Mouse (Mus musculus) thymus, postnatal 10 days (tissue): Measurements from ENCODE around the gene Stk26.

Experiments used
- DNase-seq, 2 experiments: peaks; one replicate each; pipeline ENCODE4 v3.0.0; 2021; ENCODE audit warnings: low spot score in 2 of 2

The Stk26 gene

DNA sequence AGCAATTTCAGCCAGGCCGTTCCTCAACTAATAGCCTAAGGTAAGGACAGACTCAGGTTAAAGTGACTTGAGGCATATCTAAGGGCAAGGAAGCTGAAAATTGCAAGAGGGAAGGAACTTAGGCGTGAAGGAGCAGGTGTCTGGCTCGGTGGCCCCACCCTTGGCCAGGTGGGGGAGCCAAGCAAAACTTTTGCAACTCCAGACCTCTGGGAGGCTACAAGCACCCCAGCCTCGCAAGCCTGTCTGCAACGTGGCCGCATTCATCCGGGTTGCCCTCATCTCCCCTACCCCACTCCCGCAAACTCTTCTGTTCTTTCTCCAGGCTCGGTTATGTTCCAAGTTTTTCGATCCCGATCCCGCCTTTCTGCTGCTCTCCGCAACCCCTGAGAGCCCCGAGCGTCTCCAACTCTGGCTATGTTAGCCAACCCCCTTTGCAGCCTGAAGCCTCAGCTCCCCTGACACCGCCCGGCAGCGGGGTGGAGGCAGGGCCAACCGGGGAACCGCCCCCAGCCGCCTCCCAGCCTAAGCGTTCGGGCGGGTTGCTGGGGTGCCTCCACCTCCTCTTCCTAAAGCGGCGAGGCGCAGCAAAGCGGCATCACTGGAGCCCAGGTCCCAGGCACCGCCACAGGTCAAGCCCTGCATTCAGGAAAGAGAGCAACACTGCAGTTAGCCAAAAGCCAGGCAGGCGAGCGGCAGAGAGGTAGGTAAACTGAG lies at the start of gene Stk26:
Gene Stk26 (plus strand): TSS at position 201 of the 714 bp plus-strand sequence.
- peak; percentile 80 to 85 for DNase-seq

DNA sequence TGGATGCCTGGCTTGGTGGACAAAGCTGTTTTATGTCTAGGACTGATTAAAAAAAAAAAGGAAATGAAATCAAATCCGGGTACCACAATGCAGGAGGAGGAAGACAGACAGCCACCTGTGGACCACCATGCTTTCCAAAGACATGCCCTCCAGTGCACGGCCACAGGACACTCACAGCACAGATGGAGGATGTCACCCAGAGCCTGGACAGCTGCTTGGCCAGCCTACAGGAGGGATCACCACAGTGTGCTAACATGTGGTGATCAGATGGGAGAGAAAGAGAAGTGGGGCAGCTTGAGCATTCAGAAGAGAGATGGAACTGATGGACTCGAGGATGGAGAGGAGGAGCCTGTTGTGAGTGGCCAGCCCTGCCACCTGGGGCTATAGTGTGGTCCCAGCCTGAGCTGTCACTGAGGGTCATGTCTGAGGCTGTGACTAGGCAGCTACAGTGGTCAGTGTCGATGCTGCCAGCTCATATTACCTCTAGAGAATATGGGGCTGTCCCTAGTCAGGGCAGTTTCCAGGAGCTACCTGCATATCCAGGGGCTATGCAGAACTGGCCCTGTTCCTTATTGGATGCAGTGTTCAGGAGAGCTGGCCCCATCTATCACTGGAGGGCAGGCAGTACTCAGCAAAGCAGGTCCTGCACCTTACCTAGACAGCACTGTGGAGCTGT lies 47.7 kb upstream of the Stk26 start:
- DNase-seq = no peak

DNA sequence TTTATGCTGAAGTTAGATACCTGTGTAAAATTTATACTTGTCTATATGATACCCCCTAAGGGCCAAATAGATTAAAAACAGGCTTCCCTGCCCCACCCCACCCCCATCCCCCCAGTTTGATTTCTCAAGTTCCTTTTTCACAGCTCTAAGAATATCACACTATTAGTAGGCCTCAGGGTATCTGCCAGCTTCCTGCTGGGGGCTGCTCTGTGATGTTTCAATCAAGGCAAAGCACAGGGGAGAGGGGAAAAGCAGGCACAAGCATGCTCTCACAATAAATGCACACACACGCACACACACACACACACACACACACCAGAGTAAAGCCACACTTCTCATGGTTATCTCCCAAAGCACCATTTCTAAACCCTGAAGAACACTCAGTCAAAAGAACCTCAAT lies 43.0 kb upstream of the Stk26 start:
- DNase-seq = no peak

DNA sequence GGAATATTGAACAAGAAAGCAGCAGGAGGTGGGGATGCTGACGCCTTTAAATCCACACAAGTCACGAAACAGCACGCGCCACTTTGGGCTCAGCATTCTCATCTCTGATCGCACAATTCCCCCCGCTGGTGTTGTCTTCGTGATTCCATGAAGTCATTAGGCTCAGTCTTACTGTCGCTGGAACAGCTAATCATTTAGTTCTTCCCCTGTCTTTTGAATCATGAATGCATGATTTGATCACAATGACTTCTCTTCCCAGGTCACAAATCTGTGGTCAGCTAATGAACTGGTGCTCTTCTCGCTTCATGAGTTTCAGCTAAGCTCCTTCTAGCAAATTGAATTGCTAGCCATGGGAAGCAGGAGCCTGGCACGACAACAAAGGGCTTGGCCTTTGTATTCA lies 42.3 kb upstream of the Stk26 start:
- DNase-seq = no peak

DNA sequence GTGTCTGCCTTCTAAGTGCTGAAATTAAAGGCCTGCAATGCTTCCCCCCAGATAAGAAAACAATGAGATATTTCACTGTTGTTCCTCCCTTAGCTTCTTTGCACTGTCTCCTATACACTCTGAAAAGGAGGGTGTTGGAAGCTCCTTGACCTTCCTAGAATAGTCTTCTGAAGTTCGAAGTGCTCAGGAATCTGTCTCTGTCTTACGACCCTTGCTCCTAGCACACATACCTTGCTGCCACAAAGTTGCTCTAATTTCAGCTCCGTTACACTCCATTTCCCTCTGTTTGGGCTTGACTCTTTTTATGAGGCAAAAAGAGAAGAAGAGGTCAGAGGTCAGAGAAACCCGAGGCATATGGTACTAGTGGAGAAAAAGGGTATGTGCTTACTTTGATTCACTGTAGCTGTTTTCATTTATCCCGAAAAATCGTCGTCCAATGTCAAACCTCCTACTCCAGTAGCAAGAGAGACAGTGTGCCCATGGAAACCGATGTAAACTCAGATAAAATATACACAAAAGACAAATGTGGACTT lies 41.1 kb upstream of the Stk26 start:
- no peak for DNase-seq

DNA sequence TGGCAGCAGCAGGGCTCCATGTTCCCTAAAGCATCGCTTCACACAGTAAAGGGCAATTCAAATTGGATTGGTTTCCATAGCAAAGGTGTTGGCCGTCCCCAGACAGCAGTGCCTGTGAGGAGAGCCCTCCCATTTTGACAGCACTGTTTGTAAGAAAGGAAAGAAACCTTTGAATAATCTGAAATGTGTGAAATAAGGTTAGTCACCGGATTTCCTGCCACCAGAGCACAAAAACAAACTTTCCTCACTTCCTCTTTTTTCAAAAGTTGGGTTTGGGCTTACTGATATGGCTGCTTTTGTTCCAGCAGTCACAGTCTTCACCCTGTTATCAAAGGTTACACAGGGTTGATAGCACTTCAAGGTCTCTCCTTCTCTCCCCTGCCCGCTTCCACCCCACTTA lies 35.2 kb upstream of the Stk26 start:
- DNase-seq = peak in 1 of 2 experiments; percentile 6

DNA sequence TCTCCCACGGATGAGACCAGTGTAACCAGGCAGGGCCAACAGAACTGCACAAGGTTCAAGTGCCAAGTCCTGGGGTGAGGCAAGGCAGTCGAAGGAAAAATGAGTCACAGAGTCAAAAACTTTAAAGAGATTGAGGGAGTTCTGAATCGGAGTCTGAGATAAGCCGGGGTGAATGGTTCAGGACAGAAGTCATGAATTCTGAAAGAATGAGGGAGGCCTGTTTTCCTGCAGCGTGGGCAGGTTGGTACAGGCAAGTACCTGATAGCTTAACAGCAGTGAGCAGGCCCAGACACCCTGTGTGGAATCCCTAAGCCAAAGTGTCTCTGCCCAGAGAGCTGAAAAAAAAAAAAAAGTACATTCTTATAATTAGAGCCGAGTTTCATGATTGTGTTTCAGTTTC lies 17.0 kb upstream of the Stk26 start:
- no peak for DNase-seq

DNA sequence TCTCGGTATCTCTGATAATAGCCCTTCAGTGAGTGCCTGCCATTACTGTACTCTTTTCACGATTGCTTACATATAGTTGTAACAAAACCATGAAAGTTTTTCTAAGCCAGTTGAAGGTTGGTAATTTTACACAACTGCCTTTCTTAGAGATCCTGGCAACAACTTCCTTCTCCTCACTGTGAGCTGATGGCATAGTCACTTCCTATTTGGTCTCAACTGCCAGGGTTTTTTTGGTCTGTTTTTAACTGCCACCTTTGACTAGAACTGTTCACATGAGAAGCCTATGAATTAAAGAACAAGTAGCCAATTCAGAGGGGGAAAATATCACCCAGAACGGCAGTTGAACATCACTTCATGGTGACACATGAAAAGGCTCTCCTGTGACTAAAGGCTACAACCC lies 5.3 kb upstream of the Stk26 start:
- peak in 1 of 2 experiments; percentile 5 for DNase-seq

DNA sequence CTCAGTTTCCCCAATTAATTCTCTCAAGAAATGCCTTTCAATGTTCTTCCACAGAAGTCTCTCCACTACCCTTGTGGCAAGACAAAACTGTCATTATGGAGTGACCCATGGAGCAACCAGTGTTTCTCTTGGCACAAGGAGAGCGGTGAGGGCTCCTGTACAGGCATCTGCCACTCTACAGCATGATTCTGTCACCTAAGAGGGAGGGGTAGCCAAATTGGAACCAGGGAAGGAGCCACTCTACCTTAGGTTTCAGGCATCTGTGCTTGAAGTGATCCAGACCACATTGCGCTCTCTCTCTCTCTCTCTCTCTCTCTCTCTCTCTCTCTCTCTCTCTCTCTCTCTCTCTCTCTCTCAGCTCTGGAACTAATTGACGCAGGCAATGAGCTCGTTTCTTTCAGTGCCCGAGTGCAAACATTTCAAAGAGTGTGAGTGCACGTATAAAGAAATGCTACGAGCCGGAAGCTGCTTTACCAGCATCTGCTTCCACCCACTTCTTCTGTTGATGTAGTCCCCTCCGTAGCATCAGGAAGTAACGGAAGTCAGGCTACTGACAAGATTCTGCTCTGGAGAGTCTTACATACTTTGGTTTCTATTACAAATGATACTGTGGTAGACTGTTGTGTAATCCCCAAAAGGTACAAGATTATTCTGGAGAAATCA lies 4.7 kb upstream of the Stk26 start:
- DNase-seq = peak; percentile 49 to 55

DNA sequence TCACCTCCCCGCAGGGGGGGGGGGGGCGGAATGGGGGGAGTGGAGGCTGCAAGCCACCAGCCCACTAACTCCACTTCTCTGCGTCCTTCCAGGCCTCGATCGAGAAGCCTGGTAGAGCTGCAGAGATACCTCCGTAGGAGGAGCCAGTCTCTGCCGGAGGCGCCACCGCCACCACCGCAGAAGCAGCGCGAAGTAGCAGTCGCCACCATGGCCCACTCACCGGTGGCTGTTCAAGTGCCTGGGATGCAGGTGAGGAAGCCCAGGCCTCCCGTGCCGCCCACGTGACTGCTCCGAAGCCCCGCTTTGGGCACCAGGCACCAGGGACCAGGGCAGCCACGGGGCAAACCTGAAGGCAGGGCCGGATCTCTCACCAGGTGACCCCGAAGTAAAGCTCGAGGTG lies 740 bp downstream of the Stk26 start:
- DNase-seq = peak; percentile 28

DNA sequence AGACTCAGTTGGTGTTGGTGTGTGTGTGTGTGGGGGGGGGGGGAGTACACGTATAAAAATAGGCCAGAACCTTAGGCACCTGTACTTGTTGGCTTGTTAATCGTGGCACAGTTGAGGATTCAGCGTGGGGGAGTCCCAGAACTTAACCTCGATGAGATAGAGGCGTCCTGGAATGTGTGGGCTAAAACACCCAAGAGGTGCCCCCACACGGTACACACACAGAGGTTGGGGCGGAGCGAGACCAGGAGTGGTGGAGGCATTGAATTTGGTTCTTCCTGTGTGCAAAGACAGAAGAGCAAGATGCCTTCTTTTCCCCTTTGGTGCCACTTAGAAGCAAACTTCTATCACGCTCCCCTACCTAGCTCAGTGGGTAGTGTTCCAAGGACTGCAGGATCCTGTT lies 1.2 kb downstream of the Stk26 start:
- DNase-seq = peak; percentile 7 to 17

DNA sequence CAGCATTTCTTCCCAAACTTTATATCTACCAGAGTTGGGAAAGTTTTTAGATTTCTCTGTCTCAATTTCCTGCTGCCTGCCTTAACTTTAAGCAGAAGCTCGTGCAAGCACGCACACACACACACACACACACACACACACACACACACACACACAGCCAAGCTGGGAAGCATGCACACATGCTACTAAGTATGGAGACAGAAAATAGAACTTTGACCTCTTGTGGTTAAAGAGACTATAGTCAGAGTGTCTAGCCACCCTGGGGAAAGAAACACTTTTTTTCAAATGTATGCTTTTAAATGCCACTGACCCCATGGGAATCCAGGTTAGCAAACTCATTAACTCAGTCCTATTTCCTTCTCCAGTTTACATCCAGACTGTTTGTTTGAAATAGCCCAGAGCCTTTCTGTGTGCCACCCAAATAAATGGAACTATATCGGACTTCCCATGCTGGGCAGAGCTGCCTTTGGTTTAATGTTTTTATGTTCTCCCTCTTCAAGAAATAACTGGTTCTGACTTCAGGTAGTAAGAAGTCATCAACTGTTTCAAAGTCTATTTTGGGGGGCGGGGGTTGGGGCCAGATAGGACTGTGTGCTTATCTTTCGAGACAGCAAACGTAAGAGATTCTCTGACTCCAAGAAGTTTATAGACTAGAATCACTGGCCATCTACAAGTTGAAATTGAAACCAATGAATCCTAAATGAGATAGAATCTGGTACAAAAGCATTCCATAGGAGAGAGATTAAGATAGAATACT lies 9.8 kb downstream of the Stk26 start:
- no peak for DNase-seq

DNA sequence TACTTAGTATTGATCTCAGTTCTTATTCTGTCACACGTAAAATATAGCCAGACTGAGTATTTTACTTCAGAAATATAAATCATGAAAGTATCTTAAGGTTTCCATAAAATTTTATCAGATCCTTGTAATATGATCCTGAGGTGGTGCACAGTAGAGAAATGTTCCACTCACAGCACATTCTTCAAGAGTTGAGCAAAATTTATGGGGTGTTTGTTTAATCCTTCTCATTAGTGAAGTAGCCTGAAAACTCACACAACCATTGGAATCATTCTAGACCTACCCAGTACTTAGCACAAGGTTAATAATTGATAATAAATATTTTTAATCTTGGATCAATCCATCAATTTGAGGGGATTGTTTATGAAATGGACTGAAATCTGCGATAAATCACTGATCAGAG lies 22.9 kb downstream of the Stk26 start:
- DNase-seq = no peak

DNA sequence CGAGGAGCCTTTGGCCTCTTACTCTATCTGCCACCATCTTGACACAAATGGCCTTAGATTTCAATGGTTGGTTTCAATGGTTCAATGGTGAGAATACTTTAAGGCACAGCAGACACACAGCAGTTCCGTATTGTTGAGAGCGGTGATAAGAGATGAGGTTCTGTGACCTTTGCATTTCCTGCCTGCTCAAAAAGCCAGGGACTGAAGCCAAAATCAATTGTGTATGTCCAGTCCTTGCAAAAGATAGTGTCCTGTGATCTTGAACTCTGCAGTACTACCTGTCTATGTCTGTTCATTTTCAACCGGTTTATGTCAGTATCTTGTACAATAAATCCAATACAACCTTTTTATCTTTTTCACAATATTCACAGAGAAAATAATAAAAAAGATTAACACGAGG lies 23.9 kb downstream of the Stk26 start:
- no peak for DNase-seq

DNA sequence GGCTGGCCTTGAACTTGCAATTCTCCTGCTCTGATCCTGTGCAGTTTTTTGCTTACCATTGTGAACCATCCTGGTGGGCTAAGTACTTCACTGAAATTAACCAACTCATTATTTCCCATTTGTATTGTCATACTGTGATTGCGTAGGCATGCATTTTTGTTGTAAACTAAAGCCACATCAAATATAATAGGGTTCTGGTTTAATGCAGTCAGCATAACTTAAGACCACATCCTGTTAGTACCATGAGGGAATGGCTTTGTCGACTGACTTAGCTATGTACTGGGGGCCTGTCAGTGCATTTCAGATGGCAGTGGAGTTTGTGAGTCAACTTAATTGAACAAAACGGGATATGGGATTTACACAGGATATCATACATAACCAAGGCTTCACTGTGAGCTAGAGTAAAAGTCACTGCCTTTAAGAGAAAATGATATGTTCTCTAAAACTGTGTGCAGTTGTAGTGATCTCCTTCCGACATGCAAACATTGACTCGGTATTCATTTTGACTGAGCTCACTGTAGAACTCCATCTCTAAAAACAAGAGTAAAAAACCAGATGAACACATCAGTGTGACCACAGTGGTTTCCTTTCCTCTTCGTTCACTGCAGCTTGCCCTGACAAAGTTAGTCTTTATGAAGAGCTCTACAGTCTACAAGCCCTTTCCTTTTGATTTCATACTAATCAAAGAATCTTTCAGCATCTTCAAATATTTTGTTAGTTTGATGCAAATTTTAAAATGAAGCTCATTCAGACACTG lies 33.6 kb downstream of the Stk26 start:
- peak in 1 of 2 experiments; percentile 3 for DNase-seq

DNA sequence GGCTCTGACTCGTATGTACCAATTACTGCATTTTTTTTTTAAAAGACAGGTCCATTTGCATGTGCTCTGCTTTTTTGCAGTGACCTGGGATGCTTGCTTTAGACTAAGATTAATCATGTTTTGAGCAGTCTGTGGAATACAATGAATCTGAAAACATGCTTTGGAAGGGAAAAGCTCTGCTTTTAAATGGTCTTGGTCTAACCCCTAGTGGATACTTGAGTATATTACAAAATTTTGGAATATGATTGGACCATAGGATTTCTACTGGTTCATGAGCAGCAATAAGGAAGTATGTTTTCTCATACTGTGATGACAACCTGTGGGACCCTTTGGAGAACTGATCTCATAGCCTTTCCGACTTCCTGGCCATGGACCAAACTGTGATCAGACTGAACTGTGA lies 47.2 kb downstream of the Stk26 start:
- DNase-seq = no peak

DNA sequence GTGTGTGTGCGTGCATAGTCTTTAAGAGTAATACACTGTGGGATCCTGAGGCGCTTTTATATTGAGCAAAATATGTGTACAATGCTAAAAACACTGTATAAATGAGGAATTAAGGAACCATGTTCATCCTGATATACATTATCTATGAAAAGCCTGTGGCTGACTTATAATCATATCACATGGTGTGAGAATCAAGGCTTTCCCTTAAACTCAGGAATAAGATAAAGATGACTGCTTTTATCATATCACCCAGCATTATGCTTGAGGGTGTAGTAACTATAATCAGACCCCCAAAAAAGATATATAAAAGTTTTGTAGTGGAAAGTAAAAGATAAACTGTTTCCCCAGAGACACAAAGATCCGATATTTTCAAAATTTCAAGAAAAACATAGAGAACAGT lies 62.6 kb downstream of the Stk26 start:
- no peak for DNase-seq

DNA sequence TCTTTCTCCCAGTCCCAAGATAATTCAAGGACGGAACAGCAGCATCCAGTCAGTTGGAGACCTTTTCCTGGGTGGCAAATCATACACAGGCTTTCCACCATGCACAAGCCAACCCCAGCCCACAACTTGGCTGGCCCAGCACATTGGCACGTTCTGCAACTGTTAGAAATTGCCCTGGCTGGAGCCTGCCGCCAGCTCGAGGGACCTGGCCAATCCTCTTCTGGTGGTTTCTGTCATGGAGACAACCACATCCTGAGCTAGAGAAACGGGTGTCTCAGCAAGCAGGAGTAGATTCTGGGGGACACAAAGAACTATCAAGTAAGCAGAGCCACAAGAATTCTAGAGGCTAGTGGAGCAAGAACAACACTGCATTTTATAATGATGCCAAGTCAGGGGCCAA lies 69.1 kb downstream of the Stk26 start:
- DNase-seq = no peak

DNA sequence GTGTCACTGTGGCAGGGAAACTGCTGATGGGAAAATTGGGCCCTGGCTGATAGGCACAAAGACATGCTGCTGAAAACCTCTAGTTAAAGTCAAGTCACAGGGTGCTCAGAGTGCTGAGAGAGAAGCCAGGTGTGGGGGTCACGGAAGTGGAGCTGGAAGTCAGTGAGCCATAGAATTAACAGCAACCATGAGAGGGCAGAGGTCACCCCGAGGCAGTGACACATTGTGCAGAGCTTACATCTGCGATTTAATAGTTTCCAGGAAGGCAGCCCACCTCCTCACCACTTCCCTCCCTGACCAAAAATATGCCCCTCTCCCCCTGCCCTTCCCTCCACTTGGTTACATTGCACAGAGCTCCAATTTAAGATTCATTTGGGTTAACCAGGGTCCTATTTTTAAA lies 76.5 kb downstream of the Stk26 start:
- DNase-seq = no peak

DNA sequence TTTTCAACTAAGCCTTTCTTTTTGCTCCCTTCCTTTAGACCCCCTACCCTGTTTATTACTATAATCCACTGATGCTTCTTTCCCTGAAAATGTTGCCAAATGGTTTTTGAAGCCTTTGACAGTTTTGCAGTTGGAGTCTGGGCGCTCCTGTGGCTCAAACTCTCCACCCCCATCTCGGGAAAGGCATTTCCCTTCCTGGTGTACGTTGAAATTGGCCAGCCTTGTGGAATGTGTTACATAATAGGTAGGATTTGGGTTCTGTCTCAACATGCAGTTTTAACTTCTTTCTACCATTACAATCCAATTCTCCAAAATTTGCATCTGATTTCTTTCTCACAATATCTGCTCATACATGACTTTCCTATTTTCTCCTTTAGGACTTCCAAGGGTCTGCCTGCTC lies 77.9 kb downstream of the Stk26 start:
- DNase-seq = no peak

DNA sequence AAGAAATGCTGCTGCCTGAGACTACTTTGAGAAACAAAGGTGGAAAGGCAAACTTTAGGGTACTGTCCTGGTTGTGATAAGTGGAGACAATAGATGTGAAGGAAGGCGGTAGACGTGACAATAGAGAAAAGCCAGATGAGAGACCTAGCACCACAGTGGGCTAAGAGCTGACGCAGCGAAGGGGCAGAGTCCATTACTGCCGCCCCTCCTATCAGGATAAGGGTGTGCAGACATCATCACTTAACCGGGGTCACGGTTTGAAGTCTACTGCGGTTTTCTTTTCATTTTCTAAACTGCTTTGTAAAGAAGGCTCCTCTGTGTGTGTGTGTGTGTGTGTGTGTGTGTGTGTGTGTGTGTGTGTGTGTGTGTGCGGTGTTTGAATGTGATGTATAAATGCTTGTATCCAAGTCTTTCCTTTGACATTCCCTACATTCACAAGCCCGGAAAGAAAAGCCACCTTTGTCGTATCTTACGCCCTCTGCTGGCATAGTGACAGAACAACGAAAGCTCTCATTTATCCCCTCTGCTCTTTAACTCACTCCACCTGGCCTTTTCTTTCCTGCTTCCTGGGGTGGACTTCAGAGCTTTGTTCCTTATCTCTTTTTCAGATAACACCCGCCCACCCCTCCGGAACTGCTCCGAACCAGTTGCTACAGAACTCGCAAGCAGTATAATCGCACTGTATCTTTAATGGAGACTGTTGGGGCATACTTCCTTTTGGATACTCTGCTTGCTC lies 84.0 kb downstream of the Stk26 start:
- DNase-seq = peak in 1 of 2 experiments; percentile 11
